Mouse (Mus musculus) kidney, postnatal 10 days (tissue): ENCODE results near the gene Prtg.
A peak's percentile ranks its signal among the peaks of the same experiment; 100 is the strongest.

Experiments used
- DNase-seq: peaks from one replicate; pipeline ENCODE4 v3.0.0; 2021; ENCODE audit warnings: mixed read lengths

Gene Prtg

DNA sequence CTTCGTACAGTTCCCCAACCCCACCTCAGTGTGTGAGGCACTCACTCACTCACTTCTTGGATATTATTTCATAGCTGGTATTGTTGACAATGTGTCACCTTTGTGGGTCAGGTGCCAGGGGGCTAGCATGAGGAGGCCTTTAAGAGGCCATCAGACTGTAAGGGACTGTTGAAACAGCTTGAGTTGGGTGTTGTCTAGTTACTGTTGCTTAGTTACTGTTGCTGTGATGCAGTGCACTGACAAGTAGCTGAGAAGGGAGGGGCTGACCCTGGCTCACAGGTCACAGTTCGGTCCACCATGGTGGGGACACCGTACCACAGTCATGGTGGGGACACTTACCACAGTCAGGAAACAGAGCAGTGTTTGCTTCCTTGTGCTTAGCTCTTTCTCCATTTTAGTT, 116.4 kb downstream of the Prtg start:
- DNase-seq, result no peak

DNA sequence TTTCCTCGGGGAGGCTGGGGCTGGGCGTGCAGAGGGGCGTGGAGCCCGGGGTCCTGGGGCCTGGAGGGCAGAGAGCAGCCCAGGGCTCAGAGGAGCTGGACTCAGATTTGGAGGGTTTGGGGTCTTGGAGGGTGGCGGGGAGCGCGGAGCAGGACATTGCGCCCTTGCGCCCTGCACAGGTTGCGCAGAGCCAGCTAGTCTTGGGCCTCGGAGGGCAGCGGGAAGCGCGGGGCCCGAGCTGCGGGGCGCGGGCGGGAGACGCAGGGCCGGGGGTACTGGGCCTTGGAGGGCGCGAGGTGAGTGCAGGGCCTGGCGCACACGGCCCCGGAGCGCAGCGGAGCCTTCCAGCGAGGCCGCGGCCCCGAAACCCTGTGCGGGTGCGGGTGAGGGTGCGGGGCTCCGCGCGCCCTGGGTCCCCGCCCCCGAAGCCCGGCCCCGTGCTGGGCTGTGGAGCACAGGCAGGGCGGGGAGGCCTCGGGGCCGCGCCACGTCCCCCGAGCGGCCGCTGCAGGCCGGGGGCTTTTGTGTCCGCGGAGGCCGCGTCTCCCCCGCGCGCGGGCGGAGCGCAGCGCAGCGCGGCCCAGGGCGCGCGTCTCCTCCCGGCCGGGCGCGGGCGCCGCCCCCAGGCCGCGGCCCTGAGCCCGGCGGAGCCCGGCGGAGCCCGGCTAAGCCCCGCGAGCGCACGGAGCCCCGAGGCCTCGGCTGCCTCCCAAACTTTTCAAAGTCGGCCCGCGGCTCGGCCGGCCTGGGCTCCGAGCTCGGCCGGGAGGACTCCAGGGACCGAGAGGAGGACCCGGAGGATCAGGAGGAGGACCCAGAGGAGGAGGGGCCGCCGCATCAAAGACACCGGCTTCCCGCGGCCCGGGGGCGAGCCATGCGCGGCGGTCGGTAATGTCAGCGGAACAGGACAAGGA, 118.6 kb downstream of the Prtg start, which contains the start of gene Pygo1:
Pygo1 (plus strand) TSS at position 625 of the 914 bp plus-strand sequence.
- DNase-seq, result peak; percentile 73

DNA sequence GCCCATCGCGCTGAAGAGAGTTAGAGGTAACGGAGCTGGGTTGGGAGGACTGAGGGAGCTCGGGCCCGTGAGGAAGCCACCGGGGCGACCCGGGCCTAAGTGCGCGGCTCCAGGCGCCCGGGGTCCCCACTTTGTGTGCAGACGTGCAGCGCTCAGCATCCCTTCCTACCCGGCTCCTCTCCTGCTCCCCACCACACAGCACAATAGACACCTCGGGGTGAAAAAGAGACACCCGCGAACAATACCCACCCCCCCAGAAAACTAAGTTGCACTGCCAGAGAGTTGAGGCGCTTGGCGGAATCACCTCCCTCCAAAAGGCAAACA, 119.2 kb downstream of the Prtg start:
- no peak for DNase-seq

DNA sequence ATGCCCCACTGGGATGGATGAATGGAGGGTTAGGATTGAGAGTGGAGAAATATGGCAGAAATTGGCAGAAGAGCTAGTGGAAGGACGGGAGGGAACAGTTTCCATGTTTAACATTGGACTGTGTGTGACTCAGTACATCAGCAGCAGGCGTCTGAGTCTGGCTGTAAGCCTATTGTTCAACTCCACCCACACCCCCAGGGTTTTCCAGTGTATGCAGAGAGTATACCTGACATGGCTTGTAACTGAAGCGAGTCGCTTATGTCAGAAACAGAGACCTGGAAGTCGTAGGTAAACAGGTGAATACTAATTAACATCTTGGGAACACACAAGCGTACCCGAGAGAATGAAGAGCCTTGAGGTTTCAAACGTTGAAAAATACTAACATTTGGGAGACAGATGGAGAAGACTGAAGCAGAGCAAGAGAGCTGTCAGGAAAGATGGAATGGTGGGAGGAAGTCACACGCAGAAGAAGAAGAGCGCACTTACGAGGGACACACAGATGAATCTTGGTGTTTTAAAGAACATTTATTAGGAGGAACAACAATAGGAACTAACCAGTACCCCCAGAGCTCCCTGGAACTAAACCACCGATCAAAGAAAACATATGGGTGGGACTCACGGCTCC, 124.6 kb downstream of the Prtg start:
- no peak for DNase-seq

DNA sequence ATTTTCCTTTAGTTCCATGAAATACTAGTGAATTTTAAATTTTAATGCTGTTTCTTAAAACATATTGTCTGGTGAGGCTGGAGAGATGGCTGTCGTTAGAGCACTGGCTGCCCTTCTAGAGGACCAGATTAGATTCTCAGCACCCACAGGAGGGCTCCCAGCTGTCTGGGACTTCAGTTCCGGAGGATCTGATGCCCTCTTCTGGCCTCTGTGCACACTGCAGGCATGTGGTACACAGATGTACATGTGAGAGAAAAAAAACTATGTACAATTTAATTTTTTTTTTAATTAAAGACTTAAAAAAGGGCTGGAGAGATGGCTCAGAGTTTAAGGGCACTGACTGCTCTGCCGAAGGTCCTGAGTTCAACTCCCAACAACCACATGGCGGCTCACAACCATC, 128.6 kb downstream of the Prtg start:
- peak; percentile 15 for DNase-seq

DNA sequence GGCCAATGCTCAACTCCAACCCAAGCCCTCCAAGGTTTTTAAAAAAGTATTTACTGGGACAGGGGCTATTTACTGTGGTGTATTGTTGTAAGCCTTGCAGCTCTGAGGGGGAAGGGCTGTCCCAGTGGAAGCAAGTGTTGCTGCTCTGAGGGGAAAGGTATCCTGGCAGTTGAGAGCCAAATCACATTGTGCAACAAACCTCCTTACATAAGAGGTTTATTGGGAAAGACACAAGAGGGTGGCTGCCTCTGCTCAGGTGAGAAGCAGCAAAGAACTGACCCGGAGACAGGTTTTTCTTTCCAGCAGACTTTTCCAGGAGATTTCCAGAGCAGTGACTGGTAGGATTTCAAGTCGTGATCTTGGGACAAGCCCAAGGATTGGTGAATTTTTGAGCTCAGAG, 129.6 kb downstream of the Prtg start:
- no peak for DNase-seq

DNA sequence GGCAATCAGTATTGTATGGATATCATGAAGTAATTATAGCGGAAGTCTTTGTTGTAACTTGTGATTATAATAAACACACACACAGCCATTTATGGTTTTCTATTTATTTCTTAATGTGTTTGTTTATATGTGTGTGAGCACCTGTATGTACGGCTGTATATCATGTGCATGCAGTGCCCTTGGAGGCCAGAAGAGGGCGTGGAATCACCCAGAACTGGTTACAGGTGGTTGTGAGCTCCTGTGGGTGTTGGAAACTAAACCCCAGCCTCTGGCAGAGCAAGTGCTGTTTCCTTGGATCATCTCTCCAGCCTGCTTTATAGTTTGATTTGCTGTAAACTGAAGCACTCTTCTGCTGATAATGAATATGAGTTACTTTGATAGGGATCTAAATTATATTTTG, 136.8 kb downstream of the Prtg start:
- peak; percentile 22 for DNase-seq

DNA sequence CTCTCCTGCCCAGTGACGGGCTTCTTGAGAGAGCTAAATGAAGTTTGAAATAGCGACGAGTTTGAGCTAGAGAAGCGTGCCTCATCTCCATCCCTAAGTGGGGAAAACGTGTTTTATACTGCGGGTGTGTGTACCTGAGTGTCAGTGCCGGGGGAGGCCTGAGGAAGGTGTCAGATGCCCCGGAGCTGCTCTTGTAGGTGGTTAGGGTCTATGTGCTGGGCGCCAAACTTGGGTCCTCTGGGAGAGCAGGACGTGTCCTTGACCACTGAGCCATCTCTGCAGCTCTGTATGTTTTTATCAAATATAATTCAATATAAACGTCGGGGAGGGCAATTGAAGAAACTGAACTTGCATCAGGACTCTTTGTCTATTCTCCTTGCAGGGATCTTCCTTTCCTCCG, 137.6 kb downstream of the Prtg start:
- DNase-seq, result no peak

DNA sequence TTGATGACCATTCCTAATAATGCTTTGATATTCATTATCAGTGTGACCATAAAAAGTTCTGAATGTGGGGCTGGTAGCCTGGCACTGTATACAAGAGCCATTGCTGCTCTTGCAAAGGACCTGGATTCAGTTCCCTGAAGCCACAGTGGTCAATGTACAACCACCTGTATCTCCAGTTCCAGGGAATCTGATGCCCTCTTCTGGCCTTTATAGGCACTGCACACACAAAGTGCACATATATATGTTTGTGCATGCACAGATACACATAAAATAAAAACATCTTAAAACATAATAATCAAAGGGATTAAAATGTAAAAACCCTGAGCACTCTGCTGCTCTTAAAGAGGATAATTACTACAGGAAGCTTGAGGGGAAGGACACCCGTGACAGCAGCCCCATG, 140.3 kb downstream of the Prtg start:
- no peak for DNase-seq

DNA sequence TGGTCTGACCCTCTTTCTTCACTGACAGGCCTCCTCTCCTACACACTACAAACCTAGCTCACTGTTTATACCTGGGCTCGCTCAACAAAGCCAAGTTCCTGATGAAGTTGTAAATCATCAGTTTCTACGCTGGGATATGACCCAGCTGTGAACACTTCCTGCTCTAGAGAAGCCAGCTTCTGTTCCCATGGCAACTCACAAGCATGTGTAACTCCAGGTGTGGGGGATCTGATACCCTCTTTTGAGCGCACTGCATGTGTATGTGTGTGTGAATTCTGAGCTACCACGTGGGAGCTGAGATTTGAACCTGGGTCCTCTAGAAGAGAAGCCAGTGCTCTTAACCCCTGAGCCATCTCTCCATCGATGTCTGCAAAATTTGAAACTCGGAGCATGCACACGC, 142.9 kb downstream of the Prtg start:
- DNase-seq, result no peak

DNA sequence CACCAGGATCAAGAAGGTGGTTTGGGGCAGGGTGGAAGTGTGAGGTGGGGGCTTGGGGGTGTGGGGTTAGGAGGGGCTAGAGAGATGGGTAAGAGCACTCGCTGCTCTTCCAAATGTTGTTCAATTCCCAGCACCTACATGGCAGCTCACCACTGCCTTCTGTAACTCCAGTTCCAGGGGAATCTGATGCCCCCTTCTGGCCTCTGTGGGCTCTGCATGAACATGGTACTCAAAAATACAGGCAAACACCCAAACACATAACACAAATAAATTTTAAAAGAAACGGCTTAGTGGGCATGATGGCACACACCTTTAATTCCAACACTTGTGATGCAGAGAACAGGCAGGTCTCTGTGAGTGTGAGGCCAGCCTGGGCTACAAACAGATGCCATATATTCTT, 148.1 kb downstream of the Prtg start:
- DNase-seq, result peak; percentile 37

DNA sequence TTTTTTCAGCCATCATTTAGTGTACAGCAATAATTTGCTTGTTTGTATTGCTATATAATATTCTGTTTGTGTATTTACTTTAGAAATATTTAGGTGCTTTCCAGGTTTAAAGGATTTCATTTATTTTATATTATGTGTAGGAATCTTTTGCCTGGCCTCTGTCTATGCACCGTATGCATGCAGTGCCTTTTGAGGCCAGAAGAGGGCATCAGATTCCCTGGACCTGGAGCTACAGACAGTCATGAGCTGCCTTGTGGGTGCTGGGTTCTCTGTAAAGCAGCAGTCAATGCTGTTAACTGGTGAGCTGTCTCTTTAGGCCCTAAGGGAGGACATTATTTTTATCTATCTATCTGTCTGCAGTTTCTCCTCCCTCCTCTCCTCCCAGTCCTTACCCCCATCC, 148.9 kb downstream of the Prtg start:
- peak; percentile 65 for DNase-seq

DNA sequence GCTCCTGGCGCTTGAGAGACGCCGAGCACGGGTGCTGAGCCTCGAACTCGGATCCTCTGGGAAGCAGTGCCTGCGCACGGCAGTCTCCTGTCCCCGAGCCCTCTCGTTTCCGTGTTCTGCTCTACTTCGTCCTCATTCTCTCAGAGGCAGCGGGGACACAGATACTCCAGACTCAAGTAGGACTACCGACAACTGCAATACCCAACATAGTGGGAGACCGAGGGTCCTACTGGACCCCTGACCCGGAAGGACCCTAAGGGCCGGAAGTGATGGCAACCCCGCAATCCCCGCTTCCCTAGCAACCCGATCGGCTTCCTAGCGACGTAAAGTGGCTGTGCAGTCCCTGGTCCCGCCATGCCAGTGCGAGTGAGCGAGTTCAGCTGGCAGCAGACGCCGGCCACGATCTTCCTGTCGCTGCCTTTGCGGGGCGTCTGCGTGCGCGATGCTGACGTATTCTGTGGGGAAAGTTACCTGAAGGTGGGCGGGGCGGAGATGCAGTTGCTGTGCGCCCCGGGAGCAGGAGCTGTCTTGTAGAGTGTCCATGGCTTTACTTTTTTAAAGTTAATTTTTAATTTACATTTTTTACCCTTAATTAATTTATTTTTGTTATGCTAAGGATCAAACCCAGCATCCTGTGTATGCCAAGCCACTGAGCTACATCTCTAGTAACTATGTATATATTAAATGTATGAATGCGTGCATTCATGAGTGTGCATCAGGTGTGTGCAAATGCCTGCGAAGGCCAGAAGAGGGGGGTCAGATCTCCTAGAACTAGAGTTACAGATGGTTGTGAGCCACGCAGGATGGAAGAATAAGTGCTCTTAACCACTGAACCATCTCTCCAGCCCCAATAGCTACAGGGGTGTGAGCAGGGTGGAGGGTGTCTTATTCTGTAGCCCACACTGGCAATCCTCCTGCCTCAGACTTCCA, 152.1 kb downstream of the Prtg start, which contains the start of the genes Dyx1c1 and Gm44503:
Dyx1c1 (plus strand) TSS at position 265 of the 930 bp plus-strand sequence.
Gm44503 (plus strand) TSS at position 332 of the 930 bp plus-strand sequence.
- peak; percentile 89 for DNase-seq

DNA sequence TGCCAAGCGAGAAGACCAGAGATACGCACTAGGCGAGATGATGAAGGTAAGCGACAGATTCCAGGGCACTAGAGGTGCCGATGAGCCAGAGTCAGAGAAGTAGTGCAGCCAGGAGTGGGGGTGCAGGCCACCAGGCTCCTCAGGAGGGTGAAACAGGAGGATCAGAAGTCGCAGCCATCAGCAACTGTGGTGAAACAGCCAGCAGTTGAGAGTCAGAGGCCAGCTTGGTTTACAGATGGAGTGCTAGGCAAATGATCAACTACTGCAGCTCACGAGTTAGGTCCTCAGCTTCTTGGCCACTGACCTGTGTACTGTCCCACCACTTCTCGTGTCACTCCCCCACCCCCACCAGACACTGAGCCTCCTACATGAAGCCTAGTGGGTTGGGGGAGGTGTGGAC, 154.7 kb downstream of the Prtg start:
- DNase-seq, result peak; percentile 50

DNA sequence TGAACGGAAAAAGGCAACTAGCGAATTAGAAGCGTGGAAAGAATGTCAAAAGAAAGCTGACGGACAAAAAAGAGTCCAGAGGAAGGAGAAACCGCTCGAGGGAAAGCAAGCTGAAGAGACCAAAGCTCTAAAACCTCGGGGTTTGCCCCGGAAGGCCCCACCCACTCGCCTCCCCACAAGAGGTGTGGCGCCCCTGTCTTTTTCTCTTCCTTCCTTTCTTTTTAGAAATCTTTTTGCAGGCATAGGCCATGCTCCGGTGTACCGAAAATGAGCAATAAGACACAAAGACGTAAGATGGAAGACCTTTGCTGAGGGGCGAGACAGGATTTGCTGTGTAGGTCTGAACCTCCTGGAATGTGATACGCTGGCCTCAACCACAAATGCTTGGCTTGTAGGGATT, 155.3 kb downstream of the Prtg start:
- DNase-seq, result no peak
